Mouse (Mus musculus) MEL (cell line): ENCODE results near the gene Upf1. TPM values are rescaled to one million over a fixed set of nuclear protein-coding genes. Genes with fewer than 3 reads are reported as not detected.

Experiments used
- DNase-seq: peaks from one replicate; pipeline ENCODE4 v3.0.0; 2011; ENCODE audit warnings: low read depth, low spot score
- H3K27ac ChIP-seq: 2 replicates; pipeline ENCODE4 v1.5.1; 2012; ENCODE audit warnings: low read depth, mild to moderate bottlenecking, control low read depth, low read length, moderate library complexity; ENCODE audit not compliant: control insufficient read depth
- H3K27me3 ChIP-seq, 2 experiments: fragments of 150-350 bp in 1 of 2; sonication (generic) in 1 of 2; 2 replicates each; pipeline ENCODE4 v1.6.1; 2012; ENCODE audit warnings: low read length in 2 of 2, mild to moderate bottlenecking in 2 of 2, improper control_type of control experiment in 1 of 2, moderate library complexity in 1 of 2; ENCODE audit not compliant: insufficient read depth in 2 of 2, control insufficient read depth in 1 of 2
- H3K36me3 ChIP-seq, 2 experiments: 2 replicates each; pipeline ENCODE4 v1.6.1; 2012 to 2014; ENCODE audit warnings: low read length in 2 of 2, improper control_type of control experiment in 1 of 2, inconsistent platforms in 1 of 2, mild to moderate bottlenecking in 1 of 2; ENCODE audit not compliant: insufficient read depth in 2 of 2, control insufficient read depth in 1 of 2
- H3K4me1 ChIP-seq, 2 experiments: fragments of 150-350 bp in 1 of 2; sonication (generic) in 1 of 2; 2 replicates each; pipeline ENCODE4 v1.6.1; 2012; ENCODE audit warnings: low read length in 2 of 2, improper control_type of control experiment in 1 of 2, mild to moderate bottlenecking in 1 of 2; ENCODE audit not compliant: insufficient read depth in 2 of 2, control insufficient read depth in 1 of 2
- H3K4me3 ChIP-seq, 2 experiments: fragments of 150-350 bp in 1 of 2; sonication (generic) in 1 of 2; 2 replicates each; pipeline ENCODE4 v1.5.1; 2012; ENCODE audit warnings: low read depth in 2 of 2, low read length in 2 of 2, mild to moderate bottlenecking in 2 of 2, moderate library complexity in 2 of 2, control low read depth in 1 of 2, improper control_type of control experiment in 1 of 2; ENCODE audit not compliant: control insufficient read depth in 1 of 2, insufficient read depth in 1 of 2
- H3K79me2 ChIP-seq: 2 replicates; pipeline ENCODE4 v1.6.1; 2012; ENCODE audit warnings: mild to moderate bottlenecking, low read length, moderate library complexity; ENCODE audit not compliant: control insufficient read depth, poor library complexity, insufficient read depth
- H3K9ac ChIP-seq: 2 replicates; pipeline ENCODE4 v1.6.1; 2012; ENCODE audit warnings: low read depth, mild to moderate bottlenecking, control low read depth, low read length, moderate library complexity; ENCODE audit not compliant: control insufficient read depth, poor library complexity, severe bottlenecking
- H3K9me3 ChIP-seq: fragments of 150-350 bp; sonication (generic); replicated peaks from 2 replicates; pipeline ENCODE4 v1.6.1; 2012; ENCODE audit warnings: mild to moderate bottlenecking, low read length, improper control_type of control experiment, moderate library complexity; ENCODE audit not compliant: insufficient read depth
- CHD2 ChIP-seq: IDR thresholded peaks from 2 replicates; pipeline ENCODE4 v1.6.1; 2011; ENCODE audit warnings: low read length, improper control_type of control experiment
- CTCF ChIP-seq, 3 experiments: IDR thresholded peaks in 2 of 3; conservative IDR thresholded peaks in 1 of 3; 2 replicates each; pipeline ENCODE4 v1.5.1; 2011 to 2012; ENCODE audit warnings: low read length in 3 of 3, low read depth in 2 of 3, mild to moderate bottlenecking in 2 of 3, improper control_type of control experiment in 1 of 3, inconsistent platforms in 1 of 3, mixed read lengths in 1 of 3, moderate library complexity in 1 of 3; ENCODE audit not compliant: control insufficient read depth in 1 of 3, insufficient read depth in 1 of 3, poor library complexity in 1 of 3, severe bottlenecking in 1 of 3
- E2F4 ChIP-seq: IDR thresholded peaks from 2 replicates; pipeline ENCODE4 v1.6.1; 2011; ENCODE audit warnings: low read depth, low read length, improper control_type of control experiment, borderline replicate concordance
- ELF1 ChIP-seq: IDR thresholded peaks from 2 replicates; pipeline ENCODE4 v1.6.1; 2014; ENCODE audit warnings: low read depth, mild to moderate bottlenecking, inconsistent platforms, low read length, improper control_type of control experiment, moderate library complexity
- MAZ ChIP-seq: IDR thresholded peaks from 2 replicates; pipeline ENCODE4 v1.6.1; 2012; ENCODE audit warnings: low read depth, mild to moderate bottlenecking, inconsistent platforms, low read length, improper control_type of control experiment
- MEF2A ChIP-seq: IDR thresholded peaks from 2 replicates; pipeline ENCODE4 v1.6.1; 2014; ENCODE audit warnings: low read depth, mild to moderate bottlenecking, inconsistent platforms, low read length, improper control_type of control experiment; ENCODE audit not compliant: poor library complexity, insufficient replicate concordance, severe bottlenecking; ENCODE audit errors: extremely low read depth
- MXI1 ChIP-seq: IDR thresholded peaks from 2 replicates; pipeline ENCODE4 v1.6.1; 2011; ENCODE audit warnings: mild to moderate bottlenecking, low read depth, low read length, improper control_type of control experiment
- MYB ChIP-seq: IDR thresholded peaks from 2 replicates; pipeline ENCODE4 v1.6.1; 2011; ENCODE audit warnings: mild to moderate bottlenecking, low read depth, low read length, improper control_type of control experiment
- NELFE ChIP-seq: IDR thresholded peaks from 2 replicates; pipeline ENCODE4 v1.6.1; 2011; ENCODE audit warnings: low read depth, low read length, improper control_type of control experiment
- RAD21 ChIP-seq: IDR thresholded peaks from 2 replicates; pipeline ENCODE4 v1.6.1; 2011; ENCODE audit warnings: mild to moderate bottlenecking, low read depth, low read length, improper control_type of control experiment
- RCOR1 ChIP-seq: IDR thresholded peaks from 2 replicates; pipeline ENCODE4 v1.6.1; 2012; ENCODE audit warnings: low read depth, mild to moderate bottlenecking, inconsistent platforms, low read length, improper control_type of control experiment
- SMC3 ChIP-seq: IDR thresholded peaks from 2 replicates; pipeline ENCODE4 v1.6.1; 2011; ENCODE audit warnings: low read depth, low read length, improper control_type of control experiment
- TAL1 ChIP-seq: IDR thresholded peaks from 2 replicates; pipeline ENCODE4 v1.6.1; 2012; ENCODE audit warnings: mild to moderate bottlenecking, inconsistent platforms, low read length, moderate library complexity, mixed read lengths
- TCF12 ChIP-seq: IDR thresholded peaks from 2 replicates; pipeline ENCODE4 v1.6.1; 2014; ENCODE audit warnings: low read depth, mild to moderate bottlenecking, inconsistent platforms, low read length, improper control_type of control experiment, moderate library complexity
- UBTF ChIP-seq: IDR thresholded peaks from 2 replicates; pipeline ENCODE4 v1.6.1; 2012; ENCODE audit warnings: low read depth, mild to moderate bottlenecking, inconsistent platforms, low read length, improper control_type of control experiment, moderate library complexity, borderline replicate concordance; ENCODE audit not compliant: insufficient read depth
- ZKSCAN1 ChIP-seq: IDR thresholded peaks from 2 replicates; pipeline ENCODE4 v1.6.1; 2012; ENCODE audit warnings: low read depth, mild to moderate bottlenecking, inconsistent platforms, low read length, improper control_type of control experiment, moderate library complexity
- ZMIZ1 ChIP-seq: IDR thresholded peaks from 2 replicates; pipeline ENCODE4 v1.6.1; 2012; ENCODE audit warnings: low read depth, mild to moderate bottlenecking, inconsistent platforms, low read length, improper control_type of control experiment, moderate library complexity
- polyA plus RNA-seq, 2 experiments: library from polyadenylated mRNA; stranded (reverse) in 1 of 2; unstranded in 1 of 2; fragments of >175 nt in 1 of 2; fragments of >200 nt in 1 of 2; gene quantifications; 2 replicates each; pipeline versions ENCODE4 v1.2.1 to v1.2.4; 2012; ENCODE audit warnings: low replicate concordance in 2 of 2, low read depth in 1 of 2; ENCODE audit not compliant: insufficient read length in 2 of 2, insufficient read depth in 1 of 2, missing spikeins in 1 of 2
- total RNA-seq: library from RNA; depleted of rRNA; stranded (reverse); fragments of 300-350 nt; gene quantifications from 2 replicates; pipeline ENCODE4 v1.2.3, GENCODE M21; 2012

Upf1 gene
- total and polyA plus RNA-seq, 3 experiments: 55.4 to 289 (median 89.5) TPM

DNA sequence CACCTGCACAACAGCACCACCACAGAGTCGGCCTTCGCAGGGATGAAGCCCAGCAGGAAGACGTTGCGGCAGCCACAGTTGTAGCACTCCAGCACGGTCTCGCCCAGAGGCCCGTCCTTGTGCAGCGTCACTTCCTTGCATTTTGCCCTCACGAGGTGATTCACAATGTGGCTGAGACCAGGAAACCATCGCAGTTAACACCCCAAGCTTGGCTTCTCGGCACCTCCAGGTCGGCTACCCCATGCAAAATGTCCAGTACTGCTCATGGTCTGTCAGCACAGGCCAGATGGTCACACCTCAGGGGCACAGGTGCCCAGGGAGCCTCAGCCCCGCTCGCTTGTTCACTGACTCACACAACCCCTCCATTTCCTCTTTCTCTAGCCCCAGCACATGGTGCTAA, 11.1 kb downstream of the Upf1 start:
- no peak overlapping the region for H3K27ac ChIP-seq

GRCm38 (mm10) chr8:70340659-70341058, 12.4 kb downstream of the Upf1 start:
- H3K79me2 ChIP-seq: peaks cover 17% of the 10 kb centered on the region
- H3K4me3 ChIP-seq: no peak overlapping the region
- H3K36me3 ChIP-seq: peaks cover 6 to 29% of the 10 kb centered on the region in 2 experiments; a peak in 3 of 4 replicates
- TF ChIP-seq UBTF: no peak
- TF ChIP-seq E2F4: no peak
- no peak for TF ChIP-seq ELF1
- TF ChIP-seq TCF12: no peak
- no peak for TF ChIP-seq ZMIZ1
- no peak for TF ChIP-seq MXI1
- no peak for TF ChIP-seq SMC3
- TF ChIP-seq CTCF (IDR thresholded peaks at IDR 0.05 in 2 of 3, conservative IDR thresholded peaks at IDR 0.05 in 1 of 3; ENCODE audit: control insufficient read depth in 1 of 3, insufficient read depth in 1 of 3, low read depth in 2 of 3, low read length in 3 of 3, poor library complexity in 1 of 3, severe bottlenecking in 1 of 3): no peak
- TF ChIP-seq MYB: no peak
- TF ChIP-seq, all 39 proteins: peak for 0
- no peak overlapping the region for H3K9ac ChIP-seq
- no peaks in the 10 kb centered on the region for H3K9me3 ChIP-seq
- H3K27ac ChIP-seq: no peak overlapping the region
- peaks cover 5 to 11% of the 10 kb centered on the region in 2 experiments; a peak in 3 of 4 replicates for H3K4me1 ChIP-seq
- H3K27me3 ChIP-seq: no peaks in the 10 kb centered on the region
- DNase-seq: no peak

More for the DNA sequence above, 11.1 kb downstream of the Upf1 start:
- no peaks in the 10 kb centered on the region for H3K27me3 ChIP-seq
- peaks cover 7 to 21% of the 10 kb centered on the region in 2 experiments for H3K4me1 ChIP-seq
- no peaks in the 10 kb centered on the region for H3K9me3 ChIP-seq
- TF ChIP-seq NELFE (no peak), CTCF (IDR thresholded peaks at IDR 0.05 in 2 of 3, conservative IDR thresholded peaks at IDR 0.05 in 1 of 3; ENCODE audit: control insufficient read depth in 1 of 3, insufficient read depth in 1 of 3, low read depth in 2 of 3, low read length in 3 of 3, poor library complexity in 1 of 3, severe bottlenecking in 1 of 3) (no peak), RAD21 (no peak), RCOR1 (no peak), TAL1 (no peak), MEF2A (no peak), TCF12 (no peak), CHD2 (no peak), MAZ (no peak), ZMIZ1 (no peak), ZKSCAN1 (no peak), ELF1 (no peak), MXI1 (no peak)
- TF ChIP-seq, all 39 proteins: peak for 0
- Histone ChIP-seq H3K36me3 (peaks cover 13 to 30% of the 10 kb centered on the region in 2 experiments), H3K4me3 (no peak overlapping the region), H3K9ac (no peak overlapping the region), H3K79me2 (peaks cover 27% of the 10 kb centered on the region)
- DNase-seq: no peak
